Mouse (Mus musculus) embryo, embryonic 10.5 days (tissue): Measurements from ENCODE around the gene Mpp5.

ENCODE experiments used
- DNase-seq: peaks from one replicate; pipeline ENCODE4 v3.0.0-alpha.2; 2015; ENCODE audit warnings: low spot score

Gene Mpp5

DNA sequence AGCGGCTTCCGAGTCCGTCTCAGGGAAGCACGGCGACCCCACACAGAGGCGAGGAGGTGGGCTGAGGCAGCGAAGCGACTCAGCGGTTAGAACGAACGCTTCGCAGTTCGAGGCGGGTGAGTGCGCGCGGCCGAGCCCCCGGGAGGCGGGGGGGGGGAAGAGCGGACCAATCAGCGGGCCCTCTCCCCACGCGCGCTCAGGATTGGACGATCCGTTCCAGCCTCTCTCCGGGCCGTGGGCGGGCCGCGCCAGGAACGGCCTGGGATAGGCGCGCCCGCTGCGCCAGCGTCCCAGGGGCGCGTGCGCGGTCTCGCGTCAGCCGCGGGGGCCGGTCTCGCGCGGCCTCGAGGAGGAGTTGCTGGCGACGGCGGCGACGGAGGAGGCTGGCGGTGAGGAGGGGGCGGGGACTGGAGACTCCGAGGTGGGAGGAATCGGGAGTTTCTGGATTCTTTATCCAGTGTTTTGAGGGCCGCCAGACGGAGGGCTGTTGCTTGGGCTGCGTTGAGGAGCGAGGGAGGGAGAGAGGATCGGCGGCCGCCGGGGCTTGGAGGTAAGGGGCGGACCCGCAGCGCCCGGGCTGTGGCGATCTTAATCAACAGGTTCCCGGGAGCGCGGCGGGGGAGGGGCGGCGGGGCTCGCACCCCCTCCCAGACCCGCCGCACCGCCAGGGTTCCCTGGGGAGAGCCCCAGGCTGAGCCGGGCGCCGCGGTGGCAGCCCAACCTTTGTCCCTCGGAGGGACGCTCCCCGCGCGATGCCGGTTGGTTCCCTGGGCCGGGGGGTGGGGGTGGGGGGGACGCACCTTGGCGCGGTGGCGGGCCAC, at the start of gene Mpp5:
Mpp5 (plus strand) TSS at position 351 of the 821 bp plus-strand sequence.
- DNase-seq, result peak; percentile 98

DNA sequence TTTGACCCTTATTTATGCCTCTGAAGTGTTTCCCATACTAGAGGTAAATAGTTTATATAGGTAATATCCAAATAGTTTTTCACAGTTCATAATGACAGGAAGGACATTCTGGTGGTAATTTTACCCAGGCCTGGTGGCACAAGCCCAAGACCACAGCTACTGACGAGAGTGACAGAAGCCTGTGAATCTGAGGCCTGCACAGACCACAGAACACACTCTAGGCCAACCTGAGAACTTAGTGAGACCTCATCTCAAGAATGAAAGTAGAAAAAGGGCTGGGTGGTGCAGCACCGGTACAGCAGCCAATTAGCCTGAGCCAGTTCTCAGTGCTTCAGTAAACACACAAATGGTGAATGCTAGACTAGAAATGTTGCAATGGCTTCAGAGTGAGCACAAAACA, 30.9 kb upstream of the Mpp5 start:
- DNase-seq, result no peak

DNA sequence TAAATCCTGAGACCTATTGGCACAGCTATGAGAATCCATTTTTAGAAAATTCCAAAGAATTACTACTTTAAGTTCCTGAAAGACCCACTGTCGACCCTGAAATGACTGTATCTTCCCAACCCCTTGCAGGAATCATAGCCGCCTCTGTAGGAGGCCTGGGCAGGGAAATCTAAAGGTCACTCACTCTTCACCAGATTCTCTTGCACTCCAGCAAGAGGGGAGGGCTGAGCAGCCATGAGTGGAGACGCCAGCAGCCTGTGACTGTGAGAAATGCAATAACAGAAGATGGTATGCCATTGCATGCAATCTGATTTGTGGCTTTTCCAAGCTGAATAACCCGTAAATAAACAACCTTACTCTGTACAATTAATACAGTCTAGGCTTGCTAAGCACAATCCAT, 21.0 kb upstream of the Mpp5 start:
- DNase-seq, result no peak

DNA sequence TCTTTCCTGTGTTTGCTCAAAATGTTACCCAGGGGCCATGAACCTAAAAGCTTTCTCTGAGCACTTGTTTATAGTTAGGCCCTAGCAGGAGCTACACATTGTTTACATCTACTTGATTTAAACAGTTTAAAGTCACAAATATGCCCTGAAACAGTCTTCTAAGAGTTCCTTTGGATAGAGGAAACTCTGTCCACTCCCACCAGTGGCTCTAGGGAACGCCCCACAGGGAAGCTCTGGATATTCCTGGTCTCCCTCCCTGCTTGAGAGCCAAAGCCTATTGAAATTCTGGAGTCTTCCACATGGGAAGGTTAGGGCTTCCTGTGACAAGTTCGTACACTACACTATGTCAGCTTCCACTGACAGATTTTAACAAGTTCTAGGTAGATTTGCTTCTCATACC, 9.1 kb upstream of the Mpp5 start:
- no peak for DNase-seq

DNA sequence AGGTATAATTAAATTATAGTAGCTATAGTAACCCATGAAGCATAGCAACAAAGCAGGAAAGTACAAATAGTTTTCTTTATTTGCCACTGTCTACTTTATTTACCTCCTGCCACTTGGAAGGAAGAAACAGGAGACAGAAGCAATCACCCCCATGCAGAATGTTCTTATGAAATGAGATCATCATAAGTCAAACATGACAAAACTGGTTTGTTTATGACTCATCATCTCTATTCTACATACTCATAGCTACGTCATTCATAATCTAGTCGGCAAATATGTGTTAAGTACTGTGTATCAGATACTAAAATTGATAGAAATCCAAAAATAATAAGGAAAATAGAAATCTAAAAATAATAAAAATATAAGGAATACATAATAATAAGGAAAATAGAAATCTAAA, 8.4 kb upstream of the Mpp5 start:
- DNase-seq, result no peak

DNA sequence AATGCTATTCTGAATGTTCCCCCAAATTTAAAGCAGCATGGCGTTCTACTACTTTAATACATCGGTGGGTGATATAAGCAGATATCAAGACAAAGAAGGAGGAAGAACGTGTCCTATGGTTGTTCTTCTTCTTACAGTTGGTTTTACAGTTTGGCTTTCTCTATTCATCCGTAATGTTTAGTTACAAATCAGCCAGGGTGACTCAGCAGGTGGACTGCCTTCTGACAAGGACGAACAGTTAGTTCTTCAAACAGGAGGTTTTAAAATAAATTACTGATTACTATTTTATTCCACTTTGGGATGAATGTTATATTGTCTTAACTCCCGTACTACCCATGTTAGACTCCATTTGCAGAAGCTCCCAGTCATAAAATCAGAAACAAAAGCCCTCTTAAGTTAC, 2.5 kb upstream of the Mpp5 start:
- no peak for DNase-seq

DNA sequence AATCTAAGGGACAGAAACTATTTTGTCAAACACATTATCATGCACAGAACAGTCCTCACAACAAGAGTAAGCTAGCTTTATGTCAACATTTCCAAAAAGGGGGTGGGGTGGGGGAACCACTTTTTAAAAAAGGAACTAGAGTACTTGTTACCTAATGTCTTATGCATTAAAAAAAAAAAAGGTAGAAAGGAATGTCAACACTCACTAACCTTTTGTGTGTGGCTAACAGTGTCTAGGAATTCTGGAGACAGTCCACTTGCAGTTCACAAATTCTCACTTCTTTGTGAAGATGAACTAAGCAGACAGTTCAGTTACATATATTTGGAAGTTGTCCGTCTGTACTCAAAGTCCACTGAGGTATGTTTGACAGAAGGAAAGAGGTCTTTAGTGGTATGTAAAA, 1.3 kb upstream of the Mpp5 start:
- no peak for DNase-seq

DNA sequence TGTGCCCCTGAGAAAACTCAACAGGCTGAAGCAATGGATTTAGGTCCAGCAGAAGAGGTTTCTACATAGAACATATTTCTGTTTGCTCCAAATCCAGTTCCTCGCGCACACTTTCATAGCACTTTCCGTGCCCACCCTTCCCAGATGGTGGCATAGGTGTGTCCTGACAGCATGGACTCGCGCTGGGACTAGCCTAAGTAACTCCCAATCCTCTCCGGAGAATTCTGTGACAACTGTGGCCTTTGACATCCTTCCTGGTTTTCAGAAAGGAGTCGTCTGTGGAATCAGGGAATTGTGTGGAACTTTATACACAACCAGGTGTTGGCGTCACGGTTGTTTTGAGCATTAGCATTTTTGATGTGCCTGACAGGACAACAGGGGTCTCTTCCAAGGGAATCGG, 594 bp upstream of the Mpp5 start:
- DNase-seq, result peak; percentile 58

DNA sequence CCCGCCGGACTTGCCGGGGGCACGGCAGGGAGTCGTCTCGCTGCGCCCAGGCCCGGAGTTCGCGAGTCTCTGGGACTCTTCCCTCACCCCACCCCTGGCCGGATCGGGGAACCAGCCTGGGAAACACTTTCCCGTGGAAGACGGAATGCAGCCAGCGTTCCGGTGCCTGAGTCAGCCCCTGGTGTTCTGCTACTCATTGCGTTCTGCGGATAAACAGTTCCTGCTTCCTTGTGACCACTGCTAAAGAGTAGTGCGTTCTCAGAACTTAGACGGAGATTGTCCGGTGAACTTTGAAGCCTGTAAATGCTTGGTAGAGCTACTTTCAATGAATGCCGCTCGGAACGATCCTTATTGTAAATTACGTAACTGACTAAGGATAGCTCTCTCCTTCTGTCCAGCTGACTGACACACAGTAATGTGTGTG, 683 bp downstream of the Mpp5 start:
- peak; percentile 71 for DNase-seq

DNA sequence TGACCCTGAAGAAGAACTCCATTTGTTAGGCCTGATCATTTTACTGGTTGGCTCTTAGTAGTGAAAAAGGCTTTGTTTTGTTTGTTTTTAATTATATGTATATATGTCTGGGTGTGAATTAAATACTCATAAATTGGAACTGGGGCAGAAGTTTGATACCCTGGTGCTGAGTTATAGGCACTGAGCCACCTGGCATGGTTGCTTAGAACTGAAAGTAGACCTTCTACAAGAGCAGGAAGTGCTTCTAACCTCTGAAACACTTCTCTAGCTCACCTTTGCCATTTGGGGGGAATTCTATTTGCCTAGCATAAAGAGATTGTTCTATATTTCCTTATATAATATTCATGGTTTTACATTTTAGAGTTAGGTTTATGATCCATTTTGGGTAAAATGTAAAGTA, 13.3 kb downstream of the Mpp5 start:
- DNase-seq, result no peak

DNA sequence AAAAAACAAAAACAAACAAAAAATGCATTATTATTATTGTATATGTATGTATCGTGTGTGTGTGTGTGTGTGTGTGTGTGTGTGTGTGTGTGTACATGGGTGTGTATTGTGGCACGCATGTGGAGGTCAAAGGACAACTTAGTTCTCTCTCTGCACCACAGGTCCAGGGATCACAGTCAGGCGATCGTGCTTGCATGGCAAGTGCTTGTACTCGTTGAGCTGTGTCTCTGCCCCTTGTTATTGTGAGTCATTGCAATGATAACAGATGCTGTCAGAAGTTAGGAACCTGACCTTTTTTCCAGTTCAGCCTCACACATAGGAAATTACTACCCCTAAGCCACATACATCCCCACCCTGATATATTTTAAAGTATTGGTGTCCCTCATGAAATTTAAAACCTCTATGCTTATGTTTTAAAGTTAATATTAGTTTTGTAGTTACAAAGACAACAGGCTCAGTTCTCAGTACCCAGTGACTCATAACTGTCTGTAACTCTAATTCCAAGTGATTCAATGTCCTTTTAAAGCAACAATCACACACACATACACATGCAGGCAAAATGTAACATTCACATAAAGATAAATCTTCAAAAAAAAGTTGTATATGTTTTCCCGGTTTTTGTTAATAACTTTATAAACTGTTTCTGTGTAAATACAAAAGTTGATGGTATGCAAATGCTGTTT, 20.5 kb downstream of the Mpp5 start:
- no peak for DNase-seq

DNA sequence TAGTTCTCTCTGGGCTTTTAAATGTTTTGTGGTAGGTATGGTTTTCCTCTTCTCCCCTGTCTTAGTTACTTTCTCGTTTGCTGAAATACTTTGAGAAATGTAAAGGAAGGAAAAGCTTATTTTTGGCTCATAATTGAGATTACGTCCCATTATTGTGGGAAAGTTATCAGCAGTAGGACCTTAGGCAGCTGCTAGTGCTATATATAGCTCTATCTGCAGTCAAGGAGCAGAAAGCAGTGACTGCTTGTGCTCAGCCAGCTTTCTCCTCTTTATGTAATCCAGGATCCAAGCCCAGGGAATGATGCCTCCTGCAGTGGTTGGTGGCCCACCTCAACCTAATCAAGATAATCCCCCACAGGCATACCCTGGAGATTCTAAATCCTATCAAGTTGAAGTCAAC, 24.5 kb downstream of the Mpp5 start:
- DNase-seq, result no peak

DNA sequence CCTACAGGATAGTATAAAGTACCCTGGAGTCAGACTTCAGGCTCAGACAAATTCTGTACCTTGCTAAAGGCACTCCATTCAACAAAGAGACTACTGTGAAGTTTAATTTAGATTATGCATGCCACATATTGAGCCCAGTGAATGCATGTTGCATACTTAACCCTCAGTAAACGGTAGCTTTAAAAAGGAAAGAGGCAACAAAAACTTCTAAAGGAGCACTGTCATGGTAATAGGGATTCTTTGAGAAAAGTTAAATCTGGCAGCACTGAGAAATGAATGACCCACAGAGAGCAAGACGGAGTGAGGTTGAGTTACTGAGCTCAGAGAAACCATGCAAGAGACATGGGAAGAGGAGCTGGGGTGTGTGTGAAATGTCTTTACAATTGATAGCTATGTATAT, 29.2 kb downstream of the Mpp5 start:
- peak; percentile 48 for DNase-seq

DNA sequence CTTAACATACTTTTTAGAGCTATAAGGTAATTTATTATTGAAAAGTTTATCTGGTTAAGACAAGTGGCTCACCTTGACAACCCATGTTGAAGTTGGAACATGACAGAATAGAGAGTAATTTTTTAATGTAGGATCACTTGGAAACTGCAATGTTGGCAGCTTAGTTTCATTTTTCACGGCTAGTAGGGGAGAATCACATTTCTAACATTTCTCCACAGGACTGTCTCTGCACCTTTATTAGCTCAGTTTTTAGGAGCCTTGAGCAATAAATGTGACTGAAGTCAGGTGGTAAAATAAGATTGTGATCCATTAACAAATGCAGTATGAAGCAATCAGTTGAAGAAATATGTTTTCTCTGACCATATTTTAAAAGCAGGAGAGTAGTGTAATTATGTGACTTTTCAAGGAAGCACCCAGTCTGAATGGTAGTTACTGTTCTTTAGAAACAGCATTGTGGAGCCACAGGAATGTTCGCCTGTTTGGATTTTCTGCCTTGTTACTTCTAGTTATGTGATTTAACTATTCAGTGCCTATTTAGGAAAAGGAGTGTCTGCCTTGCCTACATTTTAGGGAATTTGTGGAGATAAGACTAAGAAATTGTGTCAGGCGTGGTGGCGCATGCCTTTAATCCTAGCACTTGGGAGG, 29.8 kb downstream of the Mpp5 start:
- DNase-seq, result no peak

DNA sequence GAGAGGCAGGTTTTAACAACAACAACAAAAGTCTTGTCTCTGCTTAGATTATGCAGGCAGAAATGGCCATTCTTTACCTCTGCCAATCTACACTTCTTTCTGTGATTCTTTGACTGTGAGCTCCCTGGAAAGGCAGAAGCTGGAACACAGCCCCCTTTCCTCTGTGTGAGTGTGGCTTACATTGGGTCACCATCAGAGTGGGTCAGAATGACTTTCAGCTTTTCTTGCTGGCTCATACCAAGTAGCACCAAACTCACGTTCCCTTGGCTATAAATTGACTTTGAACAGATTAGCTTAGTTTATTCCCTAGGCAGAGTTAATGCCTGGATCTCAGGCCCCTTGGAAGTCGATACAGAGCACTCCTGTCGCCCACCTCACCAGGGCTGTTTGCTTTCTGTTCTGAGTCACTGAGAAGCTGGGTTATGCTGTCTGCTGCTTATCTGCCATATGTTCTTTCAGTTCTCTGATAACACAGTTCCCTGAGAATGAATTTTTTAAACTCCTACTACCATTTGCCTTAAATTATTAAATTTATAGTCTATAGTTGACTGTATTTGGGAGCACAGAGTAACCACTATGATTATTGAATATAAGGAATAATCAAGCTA, 39.7 kb downstream of the Mpp5 start:
- DNase-seq, result no peak

DNA sequence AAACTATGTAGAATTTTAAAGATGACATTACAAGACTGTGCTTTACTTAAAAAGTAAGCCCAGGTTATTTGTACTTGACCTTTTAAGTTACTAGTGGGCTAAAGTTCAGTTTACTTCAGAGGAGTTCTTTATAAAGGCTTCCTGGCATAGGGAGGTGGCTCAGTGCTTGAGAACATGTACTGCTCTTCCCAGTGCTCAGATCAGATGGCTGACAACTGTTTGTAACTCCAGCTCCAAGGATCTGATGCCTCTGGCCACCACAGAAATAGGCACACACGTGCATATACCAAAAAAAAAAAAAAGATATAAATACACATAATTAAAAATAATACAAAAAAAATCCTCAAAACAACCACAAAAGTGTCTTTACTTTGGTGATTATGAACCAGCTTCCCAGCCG, 42.1 kb downstream of the Mpp5 start:
- no peak for DNase-seq

DNA sequence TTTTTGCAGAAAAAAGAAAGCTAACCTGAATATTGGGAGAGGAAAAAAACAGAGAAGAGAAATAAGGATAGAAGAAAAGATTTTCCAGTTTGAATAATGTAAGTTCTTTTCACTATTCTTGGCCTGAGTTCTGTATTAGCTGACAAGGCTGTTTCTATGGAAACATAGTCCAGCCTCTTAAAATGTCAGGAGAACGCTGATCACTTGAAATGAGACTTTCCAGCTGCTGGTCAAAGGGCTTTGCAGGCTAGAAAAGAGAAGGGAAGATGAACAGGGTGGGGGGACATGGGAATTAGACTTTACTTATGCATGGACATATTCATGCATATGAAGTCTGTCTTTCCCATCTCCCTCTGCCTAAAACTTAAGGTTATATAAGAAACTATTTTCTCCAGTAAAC, 45.5 kb downstream of the Mpp5 start:
- DNase-seq, result peak; percentile 56

DNA sequence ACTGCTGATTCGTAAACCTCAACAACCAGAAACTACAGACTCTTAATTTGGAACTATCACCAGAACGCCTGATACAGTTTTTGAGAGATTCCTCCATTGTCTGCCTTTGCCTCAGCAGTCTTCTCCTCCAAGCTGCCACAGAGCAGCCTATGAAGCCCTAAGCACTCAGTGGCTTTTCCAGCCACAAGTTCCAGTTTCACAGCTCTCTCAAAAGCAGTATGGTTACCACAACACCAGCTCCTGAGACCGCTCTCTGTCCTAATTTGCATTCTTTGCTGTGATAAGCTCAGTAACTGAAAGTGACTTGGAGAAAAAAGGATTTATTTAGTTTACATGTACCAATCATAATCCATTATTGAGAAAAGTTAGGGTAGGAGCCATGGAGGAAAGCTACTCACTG, 51.3 kb downstream of the Mpp5 start:
- no peak for DNase-seq

DNA sequence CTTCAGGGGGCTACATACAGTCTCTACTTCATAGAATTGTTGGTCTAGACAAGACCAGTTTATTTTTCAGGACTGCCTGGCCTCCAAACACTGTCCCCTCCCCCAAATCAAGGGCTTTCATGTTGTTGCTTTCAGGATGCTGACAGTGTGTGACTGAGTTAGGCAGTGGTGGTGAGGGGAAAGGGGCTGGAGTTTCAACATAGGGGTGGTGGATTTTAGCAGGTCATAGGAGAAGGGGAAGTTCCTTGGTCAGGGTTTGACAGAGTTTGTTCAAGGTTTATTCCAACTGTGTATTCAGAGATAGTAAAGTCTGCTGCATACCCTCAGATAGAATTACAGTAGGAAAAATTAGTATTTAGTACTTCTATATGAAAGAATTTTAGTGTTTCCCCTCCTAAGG, 53.1 kb downstream of the Mpp5 start:
- DNase-seq, result no peak

DNA sequence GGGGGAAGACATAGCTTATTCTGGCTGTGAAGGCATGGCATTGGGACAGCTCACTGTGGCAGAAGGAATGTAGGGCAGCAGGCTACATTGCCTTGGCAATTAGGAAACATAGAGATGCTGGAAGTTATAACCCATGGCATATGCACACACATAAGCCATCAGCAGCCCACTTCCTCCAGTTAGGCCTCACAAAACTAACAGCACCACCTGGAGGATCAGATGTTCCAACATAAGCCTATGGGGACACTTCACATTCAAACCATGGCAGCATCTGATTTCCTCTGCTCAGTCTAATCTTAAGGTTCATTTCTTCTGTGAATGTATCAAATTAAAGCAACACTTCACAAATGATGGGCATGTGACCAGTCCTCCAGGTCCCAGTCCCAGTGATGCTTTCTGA, 65.7 kb downstream of the Mpp5 start:
- no peak for DNase-seq

DNA sequence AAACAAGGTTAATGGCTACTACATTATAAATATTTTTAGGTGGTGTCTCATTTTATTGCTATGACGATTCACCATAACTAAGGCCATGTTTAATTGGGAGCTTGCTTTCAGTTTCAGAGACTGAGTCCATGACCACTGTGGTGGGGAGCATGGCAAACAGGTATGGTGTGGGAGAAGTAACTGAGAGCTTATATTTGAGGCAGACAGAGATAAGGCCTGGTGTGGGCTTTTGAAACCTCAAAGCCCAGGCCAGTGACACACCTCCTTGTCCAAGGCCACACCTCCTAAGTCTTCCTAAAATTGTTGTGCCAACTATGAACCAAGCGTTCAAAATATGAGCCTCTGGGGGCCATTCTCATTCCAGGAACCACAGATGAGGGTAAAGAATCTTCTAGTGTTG, 85.8 kb downstream of the Mpp5 start:
- no peak for DNase-seq

DNA sequence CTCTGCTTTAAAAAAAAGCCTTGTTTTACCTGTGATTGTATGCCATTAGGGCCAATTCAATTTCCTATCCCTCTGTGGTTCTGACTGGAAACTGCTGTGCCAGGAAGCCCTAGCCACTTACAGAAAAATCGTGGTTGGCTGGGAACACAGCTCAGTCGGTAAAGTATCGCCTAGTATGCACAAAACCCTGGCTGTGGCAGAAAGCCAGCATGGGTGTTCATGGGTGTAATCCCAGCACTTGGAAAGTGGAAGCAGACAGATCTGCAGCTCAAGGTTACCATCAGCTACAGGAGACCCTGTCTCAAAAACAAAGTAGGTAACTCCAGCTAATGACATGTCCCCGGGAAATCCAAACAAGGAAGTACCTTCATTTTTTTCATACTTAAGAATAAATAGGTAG, 91.2 kb downstream of the Mpp5 start:
- DNase-seq, result no peak

DNA sequence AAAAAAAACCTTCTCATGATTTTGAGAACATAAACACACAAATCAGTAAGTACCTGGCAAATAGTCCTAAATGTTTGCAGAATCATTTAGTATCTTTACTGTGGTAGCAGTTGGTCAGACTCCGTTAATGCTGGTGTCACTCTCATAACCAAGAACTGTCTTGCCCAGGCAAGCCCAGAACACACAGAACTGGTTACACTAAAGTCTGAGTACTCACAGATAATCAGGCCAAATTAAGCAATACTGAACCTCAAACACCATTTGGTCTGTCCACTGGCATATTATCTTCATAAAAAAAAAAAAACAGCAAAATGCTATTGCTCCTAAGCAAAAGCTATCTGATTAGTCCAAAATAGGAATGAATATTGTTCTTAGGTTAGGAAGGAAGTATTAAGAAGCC, 93.7 kb downstream of the Mpp5 start:
- DNase-seq, result no peak
